Mouse (Mus musculus) embryo, embryonic 11.5 days (tissue): Measurements from ENCODE around the gene Tln1.

Source experiments
- DNase-seq: peaks from one replicate; pipeline ENCODE4 v3.0.0-alpha.2; 2012; ENCODE audit warnings: low read depth, low spot score

Gene Tln1

GRCm38 (mm10) chr4:43547160-43547559 is 15.3 kb downstream of the Tln1 start:
- no peak for DNase-seq

- no peak for DNase-seq
Observed at GRCm38 (mm10) chr4:43546375-43547047, 16.0 kb downstream of the Tln1 start.

DNA sequence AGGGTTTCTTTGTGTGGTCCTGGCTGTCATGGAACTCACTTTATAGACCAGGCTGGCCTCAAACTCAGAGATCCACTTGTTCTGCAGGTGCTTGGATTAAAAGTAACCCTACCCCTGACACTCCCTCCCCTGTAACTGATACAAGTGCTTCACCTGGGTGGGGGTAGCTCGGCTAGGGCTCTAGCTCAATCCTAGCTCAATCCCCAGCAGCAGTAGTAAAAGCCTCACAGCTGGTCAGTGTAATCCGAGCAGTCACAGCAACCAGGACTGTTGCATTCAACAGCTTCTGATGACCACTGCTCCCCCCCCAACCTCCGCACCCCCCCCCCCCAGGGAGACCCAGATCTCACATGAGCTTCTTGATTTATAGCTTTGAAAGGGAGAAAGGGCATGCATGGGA is 20.4 kb downstream of the Tln1 start:
- DNase-seq: no peak

- no peak for DNase-seq
Observed at GRCm38 (mm10) chr4:43536031-43536430, 26.5 kb downstream of the Tln1 start.

GRCm38 (mm10) chr4:43535628-43536027 is 26.9 kb downstream of the Tln1 start:
- DNase-seq: no peak

DNA sequence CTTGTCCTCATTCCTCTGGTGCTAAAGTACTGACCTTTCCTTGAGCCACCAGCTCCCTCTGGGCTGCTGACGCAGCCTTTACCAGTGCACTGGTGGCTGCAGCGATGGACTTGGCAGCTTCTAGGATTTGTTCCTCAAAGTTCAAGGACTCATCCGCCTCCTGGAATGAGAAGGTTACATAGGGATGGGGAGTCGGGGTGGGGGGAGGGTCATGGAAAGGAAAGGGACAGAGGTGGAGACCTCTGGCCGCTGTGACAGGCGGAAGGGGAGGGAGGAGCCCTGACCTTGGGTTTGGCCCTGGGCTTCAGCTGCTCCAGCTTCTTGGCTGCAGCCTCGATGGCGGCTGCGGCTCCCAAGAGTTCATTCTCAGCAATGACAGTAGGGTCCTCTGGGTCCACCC is 29.2 kb downstream of the Tln1 start:
- no peak for DNase-seq

GRCm38 (mm10) chr4:43530581-43530980 is 31.9 kb downstream of the Tln1 start:
- peak; percentile 52 for DNase-seq

DNA sequence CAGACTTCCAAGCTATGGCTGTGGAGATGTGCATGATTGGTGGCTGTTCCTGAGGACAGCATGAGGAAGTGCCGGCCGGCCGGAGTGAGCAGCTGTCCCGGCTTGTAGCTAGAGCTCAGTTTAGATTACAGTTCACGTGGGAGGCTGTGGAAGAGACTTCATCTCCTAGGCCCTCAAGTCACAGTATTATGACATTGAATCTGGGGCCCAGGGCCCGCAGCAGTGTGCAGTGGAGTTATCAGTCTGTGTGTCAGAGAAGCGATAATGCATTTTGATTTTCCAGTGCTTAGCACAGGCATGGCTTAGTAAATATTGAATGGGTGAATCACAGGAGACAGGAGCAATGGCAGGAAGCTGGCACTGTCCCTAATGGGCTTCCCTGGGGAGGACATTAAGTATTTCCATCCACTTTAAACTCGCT is 32.4 kb downstream of the Tln1 start:
- no peak for DNase-seq

DNA sequence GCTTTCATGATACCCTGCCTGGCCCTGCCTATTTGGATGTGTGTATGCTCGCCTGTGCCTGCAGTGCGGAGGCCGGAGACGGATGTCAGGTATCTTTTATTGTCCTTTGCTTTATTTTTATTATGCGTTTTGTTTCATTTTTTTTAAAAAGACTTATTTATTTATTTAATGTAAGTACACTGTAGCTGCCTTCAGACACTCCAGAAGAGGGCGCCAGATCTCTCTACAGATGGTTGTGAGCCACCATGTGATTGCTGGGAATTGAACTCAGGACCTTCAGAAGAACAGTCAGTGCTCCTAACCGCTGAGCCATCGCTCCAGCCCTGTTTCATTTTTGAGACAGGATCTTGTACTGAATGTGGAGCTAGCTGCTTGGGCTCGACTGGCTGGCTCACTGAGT is 34.0 kb downstream of the Tln1 start:
- DNase-seq: no peak

DNA sequence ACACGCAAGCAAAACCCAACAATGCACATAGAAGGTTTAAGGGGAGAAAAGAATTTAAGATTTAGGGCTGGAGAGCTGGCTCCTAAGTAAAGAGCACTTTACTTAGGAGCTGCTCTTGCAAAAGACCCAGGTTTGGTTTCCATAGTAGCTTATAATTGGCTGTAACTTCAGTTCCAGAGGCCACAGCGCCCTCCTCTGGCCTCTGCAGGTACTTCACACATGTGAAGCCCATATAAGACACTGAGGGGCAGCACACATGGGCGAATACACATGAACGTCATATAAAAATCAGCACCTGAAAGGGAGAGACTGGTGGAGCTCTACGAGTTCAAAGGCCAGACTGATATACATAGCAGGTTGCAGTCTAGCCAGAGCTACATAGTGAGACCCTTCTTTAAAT is 34.6 kb downstream of the Tln1 start:
- DNase-seq: no peak

- peak; percentile 74 for DNase-seq
Observed at GRCm38 (mm10) chr4:43519956-43520355, 42.5 kb downstream of the Tln1 start.

DNA sequence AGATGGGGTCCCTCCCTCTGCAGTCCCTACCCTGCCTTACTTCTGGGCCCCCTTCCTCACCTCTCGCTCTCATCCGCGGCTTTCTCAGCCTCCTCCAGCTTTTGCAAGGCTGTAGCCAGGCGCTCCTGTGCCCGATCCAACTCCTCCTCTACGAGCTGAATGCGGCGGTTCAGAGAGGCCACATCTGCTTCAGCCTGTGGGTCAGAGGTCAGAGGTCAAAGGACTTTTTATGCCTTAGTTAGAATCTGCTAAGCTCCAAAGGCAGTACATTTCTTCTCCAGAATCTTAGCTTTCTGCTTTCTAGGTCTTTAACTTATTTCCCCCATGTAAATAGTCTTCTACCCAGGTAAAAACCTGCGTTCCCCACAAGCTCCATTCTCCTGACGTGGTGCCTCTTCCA is 42.9 kb downstream of the Tln1 start:
- DNase-seq: no peak

- no peak for DNase-seq
Observed at GRCm38 (mm10) chr4:43515764-43516708, 46.5 kb downstream of the Tln1 start.

GRCm38 (mm10) chr4:43513791-43514190 is 48.7 kb downstream of the Tln1 start:
- DNase-seq: no peak

DNA sequence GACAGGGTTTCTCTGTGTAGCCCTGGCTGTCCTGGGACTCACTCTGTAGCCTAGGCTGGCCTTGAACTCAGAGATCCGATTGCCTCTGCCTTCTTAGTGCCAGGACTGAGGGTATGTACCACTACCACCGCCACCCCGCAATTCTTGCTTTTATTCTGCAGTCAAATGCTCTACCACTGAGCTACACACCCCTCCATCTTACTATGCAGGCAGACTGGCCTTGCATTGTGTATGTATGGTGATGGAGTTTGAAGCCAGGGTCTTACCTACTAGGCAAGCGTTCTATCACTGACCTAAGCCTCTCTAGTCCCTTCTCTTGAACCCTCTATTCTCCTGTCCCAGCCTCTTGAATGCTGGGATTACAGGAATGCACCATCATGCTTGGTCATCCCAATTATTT is 49.2 kb downstream of the Tln1 start:
- DNase-seq: no peak

DNA sequence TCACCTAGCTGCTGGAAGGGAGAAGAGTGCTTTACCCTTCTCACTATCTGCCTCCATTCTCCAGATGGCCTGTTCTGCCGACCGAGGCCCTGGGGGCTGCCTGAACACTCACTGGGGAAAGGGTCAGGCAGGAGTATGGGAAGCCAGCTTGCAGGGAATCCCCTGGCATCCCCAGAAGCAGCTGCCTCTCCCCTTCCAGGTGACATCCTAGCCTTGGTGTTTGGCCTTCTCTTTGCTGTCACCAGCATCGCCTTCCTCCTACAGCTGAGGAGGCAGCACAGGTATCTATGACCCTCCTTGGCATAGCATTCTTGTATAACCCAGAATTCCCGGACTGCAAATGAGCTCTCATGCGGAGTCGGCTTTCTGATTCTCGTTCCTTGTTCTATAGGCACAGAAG is 49.8 kb downstream of the Tln1 start:
- no peak for DNase-seq

DNA sequence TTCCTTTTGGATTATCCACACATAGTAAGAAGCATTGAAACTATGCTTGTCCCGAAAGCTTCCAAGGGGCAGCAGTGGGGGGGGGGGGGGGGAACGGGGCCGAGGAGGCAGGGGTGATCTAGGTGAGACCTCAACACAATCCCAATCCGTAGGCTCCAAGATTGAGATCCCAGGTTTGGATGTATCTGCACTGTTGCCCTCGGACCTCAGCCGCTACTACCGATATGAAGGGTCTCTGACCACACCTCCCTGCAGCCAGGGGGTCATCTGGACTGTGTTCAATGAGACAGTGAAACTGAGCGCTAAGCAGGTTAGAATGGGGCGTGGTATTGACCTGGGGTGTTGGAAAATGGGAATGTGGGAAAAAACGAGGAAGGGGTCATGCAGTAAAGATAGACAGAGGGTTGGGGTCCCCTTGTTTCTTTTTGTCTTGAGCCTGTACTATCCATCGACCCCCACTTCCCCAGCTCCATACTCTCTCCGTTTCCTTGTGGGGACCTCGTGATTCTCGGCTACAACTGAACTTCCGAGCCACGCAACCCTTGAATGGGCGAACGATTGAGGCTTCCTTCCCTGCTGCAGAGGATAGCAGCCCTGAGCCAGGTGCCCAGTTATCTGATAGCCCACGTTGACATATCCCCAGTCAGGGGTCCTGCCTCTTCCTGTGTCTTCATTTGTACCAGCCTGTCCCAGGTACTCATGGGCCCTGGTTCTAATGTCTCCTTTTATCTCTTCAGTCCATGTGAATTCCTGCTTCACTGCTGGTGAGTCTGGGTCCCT is 50.6 kb downstream of the Tln1 start:
- no peak for DNase-seq

DNA sequence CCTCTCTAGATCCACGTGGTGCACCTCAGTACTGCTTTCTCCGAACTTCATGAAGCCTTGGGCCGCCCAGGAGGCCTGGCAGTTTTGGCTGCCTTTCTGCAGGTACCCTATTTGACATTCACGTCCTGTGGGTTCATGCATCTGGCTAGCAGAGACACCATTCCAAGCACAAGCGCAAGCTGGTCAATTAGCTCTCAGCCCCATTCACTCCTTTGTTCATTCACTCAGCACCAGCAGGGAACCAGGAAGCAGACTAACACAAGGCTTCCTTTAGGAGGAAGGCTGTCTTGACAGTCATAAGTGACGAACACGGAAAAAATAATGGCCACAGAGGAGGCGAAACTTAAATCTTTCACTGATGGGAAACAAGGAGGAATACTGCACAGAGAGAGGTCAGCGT is 53.4 kb downstream of the Tln1 start:
- DNase-seq: no peak

- no peak for DNase-seq
Observed at GRCm38 (mm10) chr4:43508666-43508997, 53.9 kb downstream of the Tln1 start.

DNA sequence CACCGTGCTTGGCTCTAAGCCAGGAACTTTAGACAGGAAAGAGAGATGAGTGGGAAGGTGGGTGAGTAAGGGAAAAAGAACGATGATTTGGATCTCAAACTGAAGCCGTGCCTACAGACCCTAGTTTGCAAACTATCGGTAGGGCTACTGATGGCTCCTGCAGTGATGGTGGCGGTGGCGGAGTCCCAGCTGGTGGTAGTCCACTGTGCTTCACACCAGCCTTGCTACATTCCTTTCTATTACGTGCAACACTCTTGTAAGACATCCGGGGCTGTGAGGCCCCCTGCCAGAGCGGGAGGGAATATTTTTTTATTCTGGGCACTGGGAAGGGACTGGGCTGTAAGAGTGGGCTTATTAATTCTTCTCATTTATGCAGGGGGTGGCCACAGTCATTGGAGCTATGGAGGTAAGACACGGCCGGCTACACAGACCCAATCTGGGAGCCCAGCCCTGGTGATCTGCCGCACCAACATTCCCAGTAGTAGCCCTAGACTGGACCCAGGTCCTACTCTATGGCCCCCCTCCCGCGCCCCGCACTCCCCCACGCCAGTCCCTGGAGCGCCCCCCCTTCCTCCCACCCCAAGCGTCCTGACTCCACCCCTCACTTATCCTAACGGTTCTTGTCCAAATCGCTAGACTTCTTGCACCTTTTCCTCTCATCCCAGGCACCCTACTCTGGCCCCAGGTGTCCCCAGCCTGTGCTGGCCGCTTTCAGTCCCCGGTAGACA is 54.4 kb downstream of the Tln1 start:
- DNase-seq: no peak

GRCm38 (mm10) chr4:43506536-43507185 is 55.8 kb downstream of the Tln1 start, which contains the start of gene Car9:
Gene Car9 (plus strand): TSS chr4:43506966.
- no peak for DNase-seq
